Mouse (Mus musculus) cerebellum, postnatal 36 days (tissue): ENCODE results near the gene Mafg.
"Not testable (repeated sequence)": the region's sequence is repeated elsewhere in the genome, so short reads cannot be mapped to it uniquely, and the experiment has no call there.

Experiments
- DNase-seq, 2 experiments: peaks; one replicate each; pipeline ENCODE4 v3.0.0; 2021 to 2022; ENCODE audit warnings: mixed read lengths in 2 of 2

Mafg gene

DNA sequence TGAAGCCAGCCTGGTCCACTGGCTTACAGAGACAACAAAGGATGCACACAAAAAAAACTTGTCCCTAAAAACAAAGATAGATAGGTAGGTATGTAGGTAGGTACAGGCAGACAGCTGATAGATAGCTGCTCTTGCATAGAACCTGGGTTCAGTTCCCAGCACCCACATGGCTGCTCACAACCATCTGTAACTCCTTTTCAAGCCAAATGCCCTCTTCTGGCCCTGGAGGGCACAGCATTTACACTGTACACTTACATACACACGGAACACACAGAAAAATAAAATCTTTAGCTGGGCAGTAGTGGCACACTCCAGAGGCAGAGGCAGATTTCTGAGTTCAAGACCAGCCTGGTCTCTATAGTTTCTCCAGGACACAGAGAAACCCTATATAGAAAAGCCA lies 49.5 kb downstream of the Mafg start:
- no peak for DNase-seq

DNA sequence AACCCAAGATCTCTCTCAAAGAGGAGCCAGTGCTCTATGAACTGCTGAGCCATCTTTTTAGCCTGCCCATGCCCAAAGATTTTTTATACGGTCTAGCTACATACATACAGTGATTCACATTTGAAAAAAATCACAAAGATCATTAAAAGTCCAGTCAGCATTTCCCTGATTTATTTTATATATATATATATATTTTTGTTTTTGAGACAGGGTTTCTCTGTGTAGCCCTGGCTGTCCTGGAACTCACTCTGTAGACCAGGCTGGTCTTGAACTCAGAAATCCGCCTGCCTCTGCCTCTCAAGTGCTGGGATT lies 50.5 kb downstream of the Mafg start:
- not testable (repeated sequence) for DNase-seq

DNA sequence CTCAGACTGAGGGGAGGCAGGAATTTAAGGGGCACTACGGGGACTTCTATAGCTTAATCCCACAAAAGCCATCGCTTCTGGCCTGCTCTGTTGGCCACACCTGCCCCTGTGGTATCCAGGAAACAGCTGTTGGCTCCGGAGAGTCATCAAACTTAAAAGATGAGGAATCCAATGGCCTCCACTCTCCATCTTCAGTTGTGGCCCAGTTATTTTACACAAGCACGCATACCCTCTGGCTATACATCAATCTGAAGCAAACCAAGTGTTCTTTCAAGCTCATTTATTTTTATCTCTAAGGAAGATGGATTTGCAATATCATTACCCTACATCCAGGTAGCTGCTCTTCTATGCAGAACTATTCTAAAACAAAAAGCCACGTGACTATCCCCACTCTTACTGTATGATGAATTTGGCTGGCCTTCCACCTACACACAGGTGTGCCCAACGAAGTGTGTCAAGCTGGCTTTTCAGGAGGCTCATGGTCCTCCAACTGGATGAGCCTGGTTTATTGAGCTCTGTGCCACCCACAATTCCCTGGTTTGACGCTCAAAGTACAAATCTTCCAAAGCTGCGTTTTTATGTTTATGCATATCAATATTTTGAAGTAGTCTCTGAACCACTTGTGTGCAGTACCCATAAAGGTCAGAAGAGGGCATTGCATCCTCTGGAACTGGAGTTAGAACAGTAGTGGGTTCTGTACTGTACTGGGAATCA lies 51.0 kb downstream of the Mafg start:
- DNase-seq: peak in 1 of 2 experiments; percentile 45

DNA sequence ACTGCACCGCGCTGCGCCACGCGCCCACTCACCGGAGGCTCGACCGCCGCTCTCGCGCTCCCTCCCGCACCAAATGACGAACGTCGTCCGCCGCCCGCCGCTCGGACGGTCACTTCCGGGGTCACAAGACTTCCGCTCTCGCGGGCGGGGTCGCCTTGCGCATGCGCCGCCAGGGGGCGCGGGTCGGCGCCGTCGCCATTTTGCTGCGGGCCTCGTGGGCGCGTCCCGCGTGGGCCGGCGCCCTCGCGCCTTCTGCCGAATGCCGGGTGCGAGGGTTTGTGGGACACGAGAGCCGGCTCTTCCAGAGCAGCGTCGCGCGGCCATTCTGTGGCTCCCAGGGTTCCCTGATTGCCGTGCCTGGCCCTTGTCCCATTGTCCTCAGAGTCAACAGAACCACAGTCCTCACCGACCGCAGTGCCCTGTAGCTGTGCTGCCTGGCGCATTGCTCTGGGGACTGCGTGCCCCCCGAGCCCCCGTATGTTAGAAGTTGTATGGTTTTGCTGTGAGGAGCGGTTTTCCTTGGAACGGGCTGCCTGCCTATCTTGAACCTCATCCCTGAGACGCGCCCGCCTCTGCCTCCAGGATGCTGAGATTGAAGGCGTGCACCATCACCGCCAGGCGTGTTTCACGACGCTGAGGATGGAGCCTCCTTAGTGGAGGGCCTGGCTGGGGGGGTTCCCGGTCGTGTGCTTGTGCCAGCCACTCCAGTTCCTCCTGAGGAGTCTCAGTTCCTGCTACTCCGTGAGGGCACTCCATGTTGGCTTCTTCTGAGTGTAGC lies 51.7 kb downstream of the Mafg start, which contains the start of gene Arhgdia:
Arhgdia (minus strand) TSS at position 135 of the 778 bp plus-strand sequence.
- peak; percentile 85 to 91 for DNase-seq

DNA sequence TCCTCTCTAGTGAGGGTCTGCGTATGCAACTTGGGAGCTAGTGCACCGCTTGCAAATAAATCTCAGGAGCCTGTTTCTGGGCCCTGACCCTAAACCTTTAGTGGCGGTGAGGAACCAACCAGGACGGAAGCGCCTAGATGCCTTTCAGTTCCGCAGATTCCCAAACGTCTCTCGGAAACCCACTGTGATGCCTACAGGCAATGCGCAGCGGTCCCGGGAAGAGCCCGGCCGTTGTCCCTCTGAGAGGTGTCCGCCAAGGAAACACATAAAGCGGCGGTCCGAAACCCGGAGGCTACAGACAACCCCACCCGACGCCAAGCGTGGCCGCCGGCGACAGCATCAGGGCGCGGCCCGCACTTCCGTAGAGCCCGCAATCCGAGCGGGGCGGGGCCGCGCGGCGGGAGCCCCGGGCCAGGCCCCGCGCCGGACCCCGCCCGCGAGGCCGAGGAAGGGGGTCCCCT lies 52.5 kb downstream of the Mafg start:
- peak; percentile 45 to 46 for DNase-seq

DNA sequence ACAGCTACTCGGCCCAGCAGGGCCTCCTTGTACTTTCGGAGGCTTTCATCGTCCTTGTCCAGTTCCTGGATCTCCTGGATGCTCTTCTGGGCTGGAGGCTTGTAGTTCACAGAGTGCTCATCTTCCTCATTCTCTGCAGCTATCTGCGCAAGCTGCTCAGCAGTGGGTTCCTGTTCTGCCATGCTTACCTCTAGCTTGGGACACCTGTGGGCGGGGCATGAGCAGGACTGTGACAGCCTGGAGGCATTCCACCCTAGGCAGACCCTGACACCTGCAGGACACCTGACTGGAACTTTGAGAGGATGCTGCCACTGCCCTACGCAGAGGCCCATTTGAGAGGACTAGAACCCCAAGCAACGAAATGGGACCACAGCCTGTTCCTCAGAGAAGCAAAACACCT lies 53.2 kb downstream of the Mafg start:
- peak; percentile 20 to 25 for DNase-seq

DNA sequence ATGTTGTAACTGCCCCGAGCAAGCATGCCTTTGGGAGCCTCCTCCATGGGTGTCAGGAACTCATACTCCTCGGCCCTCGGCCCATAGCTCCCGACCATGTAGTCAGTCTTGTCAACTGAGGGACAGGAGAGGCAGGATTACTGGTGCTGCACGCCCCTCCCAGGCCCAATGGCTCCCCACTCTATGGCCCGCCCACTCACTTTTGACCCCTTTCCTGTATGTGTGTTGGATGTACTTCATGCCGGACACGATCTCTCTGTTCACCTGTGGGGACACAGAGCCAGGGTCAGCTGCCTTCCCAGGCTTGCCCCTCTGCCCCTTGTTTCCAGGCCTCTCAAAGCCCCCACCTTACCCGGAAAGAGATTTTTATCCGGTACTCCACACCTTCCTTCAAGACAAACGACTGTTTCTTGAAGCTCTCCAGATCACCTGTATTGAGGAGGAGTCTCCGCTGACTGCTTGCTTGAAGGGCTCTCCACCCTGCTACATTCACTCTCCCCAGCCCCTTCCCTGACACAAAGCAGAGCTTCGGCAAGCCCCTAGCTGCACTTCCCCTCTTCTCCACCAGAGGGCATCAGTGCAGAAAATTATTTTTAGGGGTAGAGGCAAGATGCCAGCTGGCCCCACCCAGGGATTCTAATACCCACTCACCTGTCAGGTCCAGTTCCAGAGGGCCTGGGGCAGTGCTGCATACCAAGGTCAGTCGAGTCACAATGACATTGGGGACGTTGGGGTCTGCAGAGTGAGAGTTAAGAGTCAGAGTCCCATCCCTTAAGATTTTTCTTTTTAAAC lies 53.9 kb downstream of the Mafg start:
- DNase-seq: peak; percentile 76 to 79

DNA sequence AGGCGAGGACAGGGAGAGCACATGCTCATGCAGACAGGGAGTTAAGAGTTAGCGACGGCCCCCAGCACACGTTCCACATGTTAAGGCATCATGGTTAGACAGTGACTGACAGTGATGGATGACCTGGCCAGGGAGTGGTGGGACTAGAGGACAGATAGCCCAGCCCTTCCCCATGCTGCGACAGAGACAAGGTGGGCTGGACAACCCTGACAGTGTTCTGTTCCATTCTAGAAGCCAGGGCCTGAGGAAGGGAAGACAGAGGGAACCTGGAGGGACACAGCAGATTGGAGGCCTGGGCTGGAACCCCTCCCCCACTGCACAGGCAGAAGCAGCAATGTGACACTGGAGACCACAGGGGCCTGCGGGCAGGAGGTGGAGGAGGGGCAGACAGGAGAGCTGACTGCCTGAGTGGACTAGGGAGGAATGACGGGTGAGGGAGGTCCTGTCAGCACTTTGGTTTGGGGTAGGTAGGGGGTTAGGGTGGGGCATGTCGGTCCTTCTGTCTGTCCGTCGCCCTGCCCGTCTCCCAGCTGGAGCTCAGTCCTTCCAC lies 54.6 kb downstream of the Mafg start:
- DNase-seq: peak in 1 of 2 experiments; percentile 16

DNA sequence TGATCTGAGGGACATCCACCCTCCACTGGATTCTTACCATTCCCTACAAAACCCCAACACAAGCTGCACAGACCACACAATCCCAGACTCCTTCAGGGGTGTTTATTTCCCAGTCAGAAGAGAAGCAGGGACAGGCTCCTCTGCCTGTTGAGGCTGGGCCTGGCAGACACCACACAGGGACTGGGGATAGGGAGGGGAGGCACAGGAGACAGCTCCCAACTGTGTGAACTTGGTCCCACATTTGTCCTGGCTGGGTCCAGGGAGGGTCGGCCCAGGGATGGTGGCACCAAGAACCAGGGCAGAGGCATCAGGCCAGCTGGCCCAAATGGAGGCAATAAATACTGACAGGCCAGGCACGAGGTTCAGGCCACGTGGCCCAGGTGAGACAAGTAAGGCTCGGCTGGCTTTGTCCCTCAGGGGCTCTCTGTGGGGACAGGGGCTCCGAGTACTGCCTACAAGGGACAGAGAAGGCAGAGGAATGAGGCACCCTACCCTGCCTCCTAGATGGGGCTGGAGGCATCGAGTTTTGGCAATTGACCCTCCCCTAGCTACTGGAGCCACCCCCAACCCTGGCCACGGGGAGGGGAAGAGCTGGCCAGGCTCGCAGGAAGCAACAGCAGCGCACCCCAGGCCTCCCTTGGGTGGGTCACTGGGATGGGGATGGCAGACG lies 55.2 kb downstream of the Mafg start:
- peak in 1 of 2 experiments; percentile 10 for DNase-seq

DNA sequence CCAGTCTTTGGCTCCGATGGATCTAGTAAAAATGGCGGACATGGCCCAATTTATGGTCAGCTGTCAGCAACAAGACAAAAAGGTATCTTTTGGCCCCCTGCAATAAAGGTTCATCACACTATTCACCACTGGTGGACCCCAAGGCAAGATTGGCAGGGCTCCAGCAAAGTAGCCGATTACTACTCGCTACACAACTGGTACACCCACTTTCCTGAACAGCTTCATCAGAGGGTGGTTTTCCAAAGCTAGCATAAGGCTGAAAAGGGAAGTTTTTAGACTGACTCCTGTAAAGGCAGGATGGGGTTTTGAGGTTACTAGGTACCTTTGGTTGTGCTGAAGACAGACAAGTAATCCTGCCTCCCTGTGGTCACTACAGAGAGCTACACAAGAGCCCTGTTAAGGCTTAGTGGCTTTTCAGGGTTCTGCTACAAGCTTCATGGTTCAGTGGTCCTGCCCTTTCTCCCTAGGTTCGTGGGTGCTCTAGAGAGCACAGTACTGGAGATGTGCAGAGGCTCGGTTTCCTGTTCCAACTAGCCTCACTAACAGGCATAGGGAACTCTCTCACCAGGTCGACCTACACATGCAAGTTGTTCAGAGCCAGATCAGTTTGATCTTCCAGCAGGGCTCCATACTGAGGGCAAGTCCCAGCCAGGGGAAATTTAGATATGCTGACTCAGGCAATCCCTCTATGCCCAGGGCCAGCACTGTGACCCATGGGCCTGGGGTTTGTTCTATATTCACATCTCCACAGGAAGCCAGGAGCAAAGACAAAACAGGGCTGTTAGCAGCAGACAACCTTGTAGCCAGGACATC lies 56.0 kb downstream of the Mafg start:
- DNase-seq: peak; percentile 12 to 28

DNA sequence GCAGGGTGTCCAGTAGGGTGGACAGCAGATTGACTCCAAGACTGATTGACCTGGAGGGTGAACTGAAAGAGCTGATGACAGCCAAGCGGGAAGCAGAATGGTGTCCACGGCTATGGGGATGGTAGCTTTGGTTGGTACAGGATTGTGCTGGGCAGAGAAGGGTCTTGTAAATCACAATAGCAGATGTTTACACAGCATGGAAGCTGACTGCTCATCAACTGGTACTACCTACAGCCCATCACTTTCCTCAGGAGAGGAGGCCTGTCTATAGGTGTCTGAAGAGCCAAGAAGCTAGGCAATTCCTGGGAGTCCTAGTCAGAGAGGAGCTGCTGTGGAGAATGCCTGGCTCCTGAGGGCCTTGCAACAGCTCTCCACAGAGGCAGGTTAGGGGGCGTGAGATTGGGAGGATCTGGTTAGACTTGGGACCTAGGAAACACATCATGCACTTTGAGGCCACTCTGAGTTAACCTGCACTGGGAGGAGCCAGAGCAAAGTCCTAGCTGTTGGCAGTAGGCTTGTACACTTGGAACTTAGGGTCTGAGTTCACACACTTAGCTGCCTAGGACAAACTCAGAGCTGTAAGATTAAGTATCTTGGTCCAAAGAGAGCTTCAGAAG lies 56.9 kb downstream of the Mafg start:
- DNase-seq: no peak

DNA sequence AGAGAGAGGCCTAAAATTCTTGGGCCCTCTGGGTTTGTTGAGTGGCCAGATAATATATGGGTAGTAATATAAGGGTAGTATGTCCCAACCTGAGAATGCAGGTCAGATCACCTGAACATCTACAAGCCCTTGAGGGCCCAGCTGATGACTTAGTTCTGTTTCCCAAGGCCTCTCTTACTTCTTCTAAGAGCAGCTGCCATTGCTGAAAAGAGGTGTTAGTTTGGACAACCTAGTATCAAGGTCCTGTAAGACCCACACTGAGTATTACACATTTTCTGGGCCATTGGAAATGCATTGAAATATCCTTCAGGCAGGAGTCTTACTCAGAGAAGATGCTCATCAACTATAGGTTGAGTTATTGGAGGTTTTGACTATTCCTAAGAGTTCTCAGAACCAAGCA lies 57.5 kb downstream of the Mafg start:
- no peak for DNase-seq
